Mouse (Mus musculus): ENCODE measurements around the gene Gss.
A peak's percentile ranks its signal among the peaks of the same experiment; 100 is the strongest.

Gene Gss

GRCm38 (mm10) chr2:155515941-155516340 is 76.7 kb downstream of the Gss start:
- peak; percentile 86 to 87 for DNase-seq (ENCODE audit: low spot score in 2 of 2)

- peak; percentile 90 to 91 for DNase-seq (ENCODE audit: low spot score in 2 of 2)
Observed at GRCm38 (mm10) chr2:155514666-155515065, 77.9 kb downstream of the Gss start.

- peak; percentile 44 to 46 for DNase-seq (ENCODE audit: low spot score in 2 of 2)
Observed at GRCm38 (mm10) chr2:155513543-155513942, 79.1 kb downstream of the Gss start.
